Mouse (Mus musculus) intestine, embryonic 16.5 days (tissue): ENCODE results near the gene Ptprd. TPM values are rescaled to one million over a fixed set of nuclear protein-coding genes. Genes with fewer than 3 reads are reported as not detected.
A peak's percentile ranks its signal among the peaks of the same experiment; 100 is the strongest.

Experiments used
- ATAC-seq: fragments of 200-750 bp; cut with Nextera tagmentation; 2 replicates; pipeline ENCODE4 v1.8.0; 2017; ENCODE audit warnings: moderate TSS enrichment, moderate library complexity
- H3K27ac ChIP-seq: fragments of 300-500 bp; sonication (generic); 2 replicates; pipeline ENCODE4 v1.5.1; 2014; ENCODE audit warnings: mild to moderate bottlenecking, low read length
- H3K27me3 ChIP-seq: fragments of 300-500 bp; sonication (generic); replicated peaks from 2 replicates; pipeline ENCODE4 v1.6.1; 2014; ENCODE audit warnings: low read length, control low read depth, mixed read lengths; ENCODE audit not compliant: control insufficient read depth, insufficient read depth
- H3K36me3 ChIP-seq: fragments of 300-500 bp; sonication (generic); 2 replicates; pipeline ENCODE4 v1.6.1; 2014; ENCODE audit warnings: low read length, control low read depth; ENCODE audit not compliant: control insufficient read depth, insufficient read depth
- H3K4me1 ChIP-seq: fragments of 300-500 bp; sonication (generic); 2 replicates; pipeline ENCODE4 v1.6.1; 2014; ENCODE audit warnings: low read length, control low read depth, mixed read lengths; ENCODE audit not compliant: control insufficient read depth, insufficient read depth
- H3K4me2 ChIP-seq: fragments of 300-500 bp; sonication (generic); 2 replicates; pipeline ENCODE4 v1.6.1; 2014; ENCODE audit warnings: low read depth, low read length, control low read depth
- H3K4me3 ChIP-seq: fragments of 300-500 bp; sonication (generic); 2 replicates; pipeline ENCODE4 v1.5.1; 2014; ENCODE audit warnings: mild to moderate bottlenecking, low read length
- H3K9ac ChIP-seq: fragments of 300-500 bp; sonication (generic); 2 replicates; pipeline ENCODE4 v1.6.1; 2014; ENCODE audit warnings: low read depth, low read length
- H3K9me3 ChIP-seq: fragments of 300-500 bp; sonication (generic); 2 replicates; pipeline ENCODE4 v1.6.1; 2016; ENCODE audit warnings: low read length, control low read depth; ENCODE audit not compliant: control insufficient read depth
- WGBS: fragments of 180-500 bp; shearing (Covaris S2); extraction: QIAGEN DNeasy Blood & Tissue Kit; methylation state at CpG from one replicate; pipeline ENCODE4 v1.1.7; 2014; 5-methylcytosine and 5-hydroxymethylcytosine counted together
- polyA plus RNA-seq: library from polyadenylated mRNA; unstranded; fragments of >200 nt; fragmentation: Nextera tagmentation; extraction: Ambion mirVana; gene quantifications from 2 replicates; pipeline ENCODE4 v1.2.1, GENCODE M21; 2015

The Ptprd gene
- polyA plus RNA-seq, 1 experiment from 2014 or later: 5.0 TPM

DNA sequence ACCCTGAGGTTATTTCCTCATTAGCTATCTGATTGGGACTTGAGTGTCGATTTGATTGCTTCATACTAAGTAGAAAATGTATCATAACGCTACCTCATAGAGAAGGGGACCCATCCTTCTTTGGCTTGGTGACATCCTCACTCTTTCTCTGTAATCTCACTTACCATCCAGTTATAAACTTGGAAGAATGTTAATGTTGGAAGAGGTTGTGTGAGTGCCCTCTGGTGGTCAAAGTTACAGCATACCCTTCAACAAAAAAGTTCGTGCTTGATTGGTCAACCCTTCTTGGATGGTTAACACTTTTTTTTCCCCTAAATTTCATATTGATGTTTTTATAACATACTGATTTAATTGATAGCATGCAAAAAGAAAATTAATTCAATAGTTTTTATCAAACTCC, 1263.5 kb downstream of the Ptprd start:
- H3K9me3 ChIP-seq: no peaks in the 10 kb centered on the region

DNA sequence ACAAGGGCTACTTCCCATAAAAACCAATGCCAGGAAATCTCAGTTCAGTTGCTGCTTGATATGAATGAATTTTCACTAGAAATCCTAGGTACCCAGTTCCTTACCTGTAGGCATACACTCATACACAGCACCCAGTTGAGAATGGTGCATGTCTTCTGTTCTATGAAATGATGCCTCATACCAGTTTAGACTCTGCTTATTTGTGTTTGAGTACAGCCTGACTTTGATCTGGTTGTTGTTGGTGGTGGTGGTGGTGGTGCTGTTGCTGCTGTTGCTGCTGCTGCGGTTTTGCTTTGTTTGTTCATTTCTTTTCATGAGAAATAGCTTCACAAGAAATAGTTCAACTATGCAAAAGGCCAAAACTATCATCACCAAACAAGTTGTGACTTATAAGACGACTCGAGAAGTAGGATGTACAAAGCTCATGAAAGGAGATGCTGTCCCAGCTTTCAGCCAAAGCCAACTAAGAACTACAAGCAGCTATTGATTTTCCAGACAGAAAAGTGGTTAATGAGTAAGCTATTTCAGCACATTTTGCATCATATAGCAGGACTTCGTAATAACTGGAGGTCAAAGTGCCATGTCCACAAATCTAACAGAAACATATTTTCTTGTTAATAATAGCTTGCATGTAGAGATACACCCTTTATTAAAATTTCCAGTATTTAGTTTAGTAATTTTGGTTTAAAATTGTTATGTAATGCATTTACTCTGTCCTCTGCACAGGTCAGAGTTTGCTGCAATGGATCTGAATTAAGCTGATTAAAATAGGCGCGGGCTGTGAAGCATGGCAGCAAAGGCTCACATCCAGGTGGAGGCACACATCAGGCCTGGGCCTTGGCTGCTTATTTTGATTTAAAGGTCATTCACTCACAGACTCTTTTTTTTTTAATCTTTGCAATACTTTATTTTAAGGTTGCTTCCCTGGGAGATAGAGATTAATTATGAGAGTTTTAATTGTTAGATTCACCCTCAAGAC, 1270.1 kb downstream of the Ptprd start:
- peak; percentile 95 for ATAC-seq
- no peak overlapping the region for H3K4me3 ChIP-seq
- no peaks in the 10 kb centered on the region for H3K36me3 ChIP-seq
- no peak overlapping the region for H3K4me2 ChIP-seq
- H3K9me3 ChIP-seq: no peaks in the 10 kb centered on the region
- H3K27ac ChIP-seq: peak overlapping the region; percentile 33; the same call in 1 of the 2 replicates
- no peaks in the 10 kb centered on the region for H3K27me3 ChIP-seq
- peaks cover 3% of the 10 kb centered on the region; the same call in 1 of the 2 replicates for H3K4me1 ChIP-seq
- 64% methylated on average over 6 of the region's 6 CpGs for WGBS
- H3K9ac ChIP-seq: no peak overlapping the region

More for the DNA sequence above, 1263.5 kb downstream of the Ptprd start:
- no peak for ATAC-seq
- Histone ChIP-seq H3K36me3 (no peaks in the 10 kb centered on the region), H3K9ac (no peak overlapping the region), H3K27me3 (no peaks in the 10 kb centered on the region), H3K27ac (no peak overlapping the region), H3K4me2 (no peak overlapping the region), H3K4me3 (no peak overlapping the region), H3K4me1 (no peaks in the 10 kb centered on the region)
- 47% methylated on average over 3 of the region's 3 CpGs for WGBS

DNA sequence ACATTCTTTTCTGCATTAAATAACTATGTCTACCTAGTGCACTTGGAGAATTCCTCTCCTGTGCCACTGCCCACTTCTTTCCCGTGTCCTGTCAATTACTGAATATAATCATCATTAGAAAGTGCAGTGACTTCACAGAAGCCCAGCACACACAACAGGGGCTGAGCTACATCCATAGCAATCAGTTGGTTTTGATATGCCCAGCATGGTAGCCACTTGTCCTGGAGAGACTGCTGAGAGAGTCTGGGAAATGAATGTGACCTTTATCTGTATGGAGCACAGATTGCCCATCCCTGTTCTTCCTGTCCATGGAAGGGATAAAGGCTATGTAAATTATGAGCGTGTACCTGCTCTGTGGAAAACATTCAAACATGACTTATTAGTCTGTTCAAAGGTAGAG, 1280.2 kb downstream of the Ptprd start:
- ATAC-seq: no peak
- Histone ChIP-seq H3K27ac (no peak overlapping the region), H3K9ac (no peak overlapping the region), H3K4me3 (no peak overlapping the region), H3K36me3 (no peaks in the 10 kb centered on the region), H3K4me1 (no peaks in the 10 kb centered on the region), H3K4me2 (no peak overlapping the region), H3K27me3 (no peaks in the 10 kb centered on the region), H3K9me3 (no peaks in the 10 kb centered on the region)
- WGBS: 69% methylated on average over 2 of the region's 2 CpGs

DNA sequence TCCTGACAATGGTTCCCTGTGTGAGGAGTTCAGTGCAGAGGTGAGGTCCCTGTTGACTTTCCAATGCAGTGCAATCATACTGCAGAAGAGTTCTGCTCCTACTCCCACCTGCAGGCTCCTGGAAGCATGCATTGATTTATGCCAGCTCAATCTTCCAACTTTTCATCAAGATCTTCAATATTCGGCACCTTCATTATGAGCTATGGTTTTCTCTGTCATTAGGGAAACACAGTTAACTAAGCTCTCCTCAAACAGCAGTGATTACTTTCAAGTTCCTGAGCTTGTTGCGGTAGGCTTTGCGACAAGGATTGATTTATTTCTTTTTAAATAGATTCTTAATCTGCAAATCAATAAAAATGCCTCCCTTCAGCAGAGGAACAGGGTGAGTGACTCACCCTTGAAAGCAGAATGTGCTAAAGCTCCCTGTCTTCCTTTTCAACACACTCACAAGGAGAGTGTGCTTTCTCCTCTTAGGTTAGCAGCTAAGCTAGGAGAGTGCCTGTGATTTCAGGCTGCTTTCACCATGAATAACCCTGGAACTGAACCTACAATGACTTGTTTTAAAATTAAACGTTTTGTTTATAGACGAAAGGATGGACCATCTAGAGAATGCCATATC, 1298.1 kb downstream of the Ptprd start:
- no peaks in the 10 kb centered on the region for H3K36me3 ChIP-seq
- no peaks in the 10 kb centered on the region for H3K27me3 ChIP-seq
- no peak overlapping the region for H3K27ac ChIP-seq
- H3K4me1 ChIP-seq: no peaks in the 10 kb centered on the region
- H3K4me2 ChIP-seq: no peak overlapping the region
- no peak overlapping the region for H3K4me3 ChIP-seq
- H3K9me3 ChIP-seq: no peaks in the 10 kb centered on the region
- H3K9ac ChIP-seq: no peak overlapping the region
- WGBS: 44% methylated on average over 5 of the region's 5 CpGs
- no peak for ATAC-seq

DNA sequence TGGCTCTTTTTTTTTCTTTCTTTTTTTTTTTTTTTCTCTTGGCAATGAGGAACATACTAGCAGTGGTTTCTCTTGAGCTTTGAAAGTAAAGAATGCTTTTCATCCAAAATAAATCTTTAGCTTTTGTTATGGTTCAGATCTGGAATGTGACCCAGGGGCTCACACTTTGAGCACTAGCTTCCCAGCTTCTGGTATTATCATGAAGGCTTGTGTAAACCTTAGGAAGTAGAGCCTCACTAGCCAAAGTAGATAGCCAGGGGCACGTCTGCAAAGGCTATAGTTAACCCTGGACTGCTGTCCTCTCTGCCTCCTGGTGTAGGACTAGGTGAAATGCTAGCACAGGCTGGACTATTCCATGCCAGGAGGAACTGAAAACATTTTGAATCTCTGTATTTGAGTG, 1310.1 kb downstream of the Ptprd start:
- no peaks in the 10 kb centered on the region for H3K4me1 ChIP-seq
- no peak overlapping the region for H3K9ac ChIP-seq
- no peaks in the 10 kb centered on the region for H3K36me3 ChIP-seq
- 21% methylated on average over 1 of the region's 1 CpGs for WGBS
- no peak overlapping the region for H3K4me2 ChIP-seq
- H3K27me3 ChIP-seq: no peaks in the 10 kb centered on the region
- no peaks in the 10 kb centered on the region for H3K9me3 ChIP-seq
- H3K27ac ChIP-seq: no peak overlapping the region
- no peak overlapping the region for H3K4me3 ChIP-seq
- peak; percentile 16; the same call in 1 of the 2 replicates for ATAC-seq

DNA sequence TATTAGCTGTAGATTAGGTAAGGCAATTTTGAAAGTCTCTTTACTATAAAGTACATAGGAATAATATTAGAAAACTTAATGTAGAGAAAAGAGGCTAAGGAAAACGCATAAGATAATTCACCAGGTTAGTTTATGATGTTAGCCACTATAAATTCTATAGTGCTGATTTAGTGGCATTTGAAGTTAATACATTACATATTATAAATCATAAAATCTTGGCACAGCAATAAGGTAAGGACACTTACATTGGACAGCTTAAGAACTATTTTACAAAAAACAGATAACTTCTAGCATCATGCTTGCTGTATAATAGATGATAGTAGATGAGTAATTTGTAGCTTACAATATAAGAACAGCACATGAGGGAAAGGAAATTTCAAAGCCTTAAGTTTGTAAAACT, 1322.1 kb downstream of the Ptprd start:
- peak; percentile 67 for ATAC-seq
- H3K4me2 ChIP-seq: no peak overlapping the region
- no peak overlapping the region for H3K9ac ChIP-seq
- no peaks in the 10 kb centered on the region for H3K9me3 ChIP-seq
- H3K36me3 ChIP-seq: no peaks in the 10 kb centered on the region
- no peaks in the 10 kb centered on the region for H3K4me1 ChIP-seq
- no peak overlapping the region for H3K27ac ChIP-seq
- no peaks in the 10 kb centered on the region for H3K27me3 ChIP-seq
- H3K4me3 ChIP-seq: no peak overlapping the region
- 45% methylated on average over 1 of the region's 1 CpGs for WGBS

DNA sequence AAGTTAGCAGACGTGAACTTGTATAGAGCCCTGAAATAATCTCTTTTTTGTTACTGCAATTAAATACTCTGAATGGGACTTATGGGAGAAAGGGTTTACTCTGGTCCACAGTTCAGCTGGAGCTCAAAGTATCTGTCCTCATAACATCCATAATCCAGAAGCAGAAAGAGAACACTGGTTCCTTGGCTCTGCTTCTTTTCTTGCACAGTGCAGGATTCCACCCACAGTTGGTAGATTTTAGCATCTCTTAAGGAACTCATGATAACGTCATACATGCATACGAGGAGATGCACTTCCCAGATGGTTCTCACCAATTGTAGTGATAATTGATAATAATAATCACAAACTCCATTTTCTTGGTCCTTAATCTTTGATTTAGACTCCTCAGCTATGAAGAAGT, 1330.2 kb downstream of the Ptprd start:
- no peaks in the 10 kb centered on the region for H3K9me3 ChIP-seq
- H3K4me3 ChIP-seq: no peak overlapping the region
- ATAC-seq: no peak
- H3K9ac ChIP-seq: no peak overlapping the region
- WGBS: 79% methylated on average over 3 of the region's 3 CpGs
- H3K4me1 ChIP-seq: no peaks in the 10 kb centered on the region
- H3K4me2 ChIP-seq: no peak overlapping the region
- H3K27ac ChIP-seq: no peak overlapping the region
- H3K36me3 ChIP-seq: no peaks in the 10 kb centered on the region
- no peaks in the 10 kb centered on the region for H3K27me3 ChIP-seq

DNA sequence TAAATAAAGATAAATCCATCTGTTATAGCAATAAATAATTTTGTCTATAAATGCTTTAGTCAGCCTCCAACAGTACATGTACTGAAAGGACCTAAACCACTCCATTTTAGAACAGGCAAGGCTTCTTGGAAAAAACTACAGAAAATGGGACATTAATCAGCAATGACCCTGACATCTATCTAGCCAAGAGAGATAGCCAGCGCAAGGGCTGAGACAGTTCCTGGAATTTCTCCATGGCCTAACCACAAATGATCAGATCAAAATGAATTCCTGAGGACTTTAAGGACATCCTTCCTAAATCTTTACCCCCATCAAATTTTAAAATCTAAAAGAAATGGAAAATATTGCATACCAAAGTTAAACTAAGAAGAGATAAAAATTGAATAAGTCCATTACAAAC, 1340.8 kb downstream of the Ptprd start:
- 74% methylated on average over 1 of the region's 1 CpGs for WGBS
- ATAC-seq: no peak
- H3K4me2 ChIP-seq: no peak overlapping the region

DNA sequence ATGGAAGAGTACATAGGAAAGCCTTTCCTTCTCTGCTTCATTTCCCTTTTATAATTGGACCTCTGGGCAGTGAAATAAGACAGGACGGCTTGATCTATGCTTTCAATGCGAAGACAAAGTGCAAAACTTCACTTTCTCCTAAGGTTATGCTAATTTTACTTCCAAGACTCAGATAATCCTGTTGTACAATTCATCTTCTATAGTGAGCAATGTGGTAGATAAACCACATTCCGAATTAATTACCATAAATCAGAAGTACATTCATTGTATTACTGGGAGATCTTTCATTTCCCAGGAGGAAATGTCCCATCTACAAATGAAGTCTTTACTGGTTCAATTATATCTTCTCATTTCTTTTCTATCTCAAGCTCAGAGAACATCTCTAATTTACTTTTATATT, 1346.2 kb downstream of the Ptprd start:
- Histone ChIP-seq H3K4me3 (no peak overlapping the region), H3K4me2 (no peak overlapping the region), H3K4me1 (no peaks in the 10 kb centered on the region), H3K9ac (no peak overlapping the region), H3K9me3 (no peaks in the 10 kb centered on the region), H3K27ac (no peak overlapping the region), H3K27me3 (no peaks in the 10 kb centered on the region), H3K36me3 (no peaks in the 10 kb centered on the region)
- 69% methylated on average over 3 of the region's 3 CpGs for WGBS
- no peak for ATAC-seq

More for the DNA sequence above, 1340.8 kb downstream of the Ptprd start:
- H3K4me3 ChIP-seq: no peak overlapping the region
- H3K9ac ChIP-seq: no peak overlapping the region
- no peaks in the 10 kb centered on the region for H3K36me3 ChIP-seq
- H3K4me1 ChIP-seq: no peaks in the 10 kb centered on the region
- H3K27ac ChIP-seq: no peak overlapping the region
- no peaks in the 10 kb centered on the region for H3K27me3 ChIP-seq
- no peaks in the 10 kb centered on the region for H3K9me3 ChIP-seq
